Mouse (Mus musculus) embryonic fibroblast, embryonic 13.5 days (primary cell): ENCODE measurements around the gene Dapp1.

ENCODE experiments used
- CTCF ChIP-seq: IDR thresholded peaks from 2 replicates; pipeline ENCODE4 v1.5.1; 2011; ENCODE audit warnings: mild to moderate bottlenecking, control low read depth, low read length, moderate library complexity, borderline replicate concordance; ENCODE audit not compliant: insufficient read depth
- POLR2A ChIP-seq: IDR thresholded peaks from 2 replicates; pipeline ENCODE4 v1.6.1; 2011; ENCODE audit warnings: low read depth, mild to moderate bottlenecking, control low read depth, low read length, moderate library complexity

- TF ChIP-seq POLR2A: no peak
- no peak for TF ChIP-seq CTCF
Measured at GRCm38 (mm10) chr3:137938608-137939007, 42.7 kb downstream of the Dapp1 start.
